Mouse (Mus musculus): ENCODE measurements around the gene Dnaaf3. TPM values are rescaled to one million over a fixed set of nuclear protein-coding genes. Genes with fewer than 3 reads are reported as not detected.

Gene Dnaaf3
- polyA plus RNA-seq, 1 experiment from 2014 or later = 0.19 TPM

DNA sequence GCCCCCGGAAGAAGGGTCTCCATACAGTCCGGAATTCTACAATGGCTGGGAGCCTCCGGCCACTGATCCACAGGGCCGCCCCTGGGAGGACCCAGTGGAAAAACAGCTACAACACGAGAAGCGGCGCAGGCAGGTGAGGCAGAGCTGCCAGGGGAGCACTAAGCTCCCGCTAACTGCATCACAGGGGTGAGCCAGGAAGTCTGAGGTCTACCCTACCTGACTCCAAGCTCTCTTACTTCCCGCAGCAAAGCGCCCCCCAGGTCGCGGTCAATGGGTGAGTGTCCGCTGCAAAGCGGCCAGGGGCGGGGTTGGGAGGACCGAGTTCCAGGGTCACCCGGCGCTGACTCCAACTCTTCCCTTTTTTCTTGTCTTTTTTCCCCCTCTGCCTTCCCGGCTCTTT lies 58.3 kb downstream of the Dnaaf3 start:
- no peaks in the 10 kb centered on the region for H3K36me3 ChIP-seq (ENCODE audit: control insufficient read depth, insufficient read depth)
- peaks cover 53% of the 10 kb centered on the region for H3K27me3 ChIP-seq (ENCODE audit: control insufficient read depth, insufficient read depth, low read depth, low read length)
- H3K9ac ChIP-seq (ENCODE audit: low read depth, low read length) = no peak overlapping the region
- H3K4me2 ChIP-seq (ENCODE audit: low read depth, low read length) = no peak overlapping the region
- no peak overlapping the region for H3K4me3 ChIP-seq (ENCODE audit: low read depth, low read length)
- H3K27ac ChIP-seq (ENCODE audit: low read length) = no peak overlapping the region
- 16% methylated on average over 19 of the region's 19 CpGs for WGBS (ENCODE audit: insufficient replicate concordance)
- H3K9me3 ChIP-seq (replicated peaks; ENCODE audit: control insufficient read depth, low read length) = no peaks in the 10 kb centered on the region
- no peak for ATAC-seq (ENCODE audit: low read depth)
- no peaks in the 10 kb centered on the region; the same call in 1 of the 2 replicates for H3K4me1 ChIP-seq (ENCODE audit: control insufficient read depth, low read depth, low read length)

Small RNA genes within 50 kb of the gene (microRNA-seq; reads per million reads assigned to microRNA genes)
- not detected for gene Gm23577

Other genes starting within 250 kb of the Dnaaf3 start
- gene Ncr1, start 194.7 kb downstream of the Dnaaf3 start, polyA plus RNA-seq (2015; fragmentation: Nextera tagmentation; extraction: Ambion mirVana) = 0.09 and 0.18 TPM in 2 replicates
- 3.2 and 3.3 TPM in 2 replicates for gene Gp6, start 134.7 kb downstream of the Dnaaf3 start, polyA plus RNA-seq (2015; fragmentation: Nextera tagmentation; extraction: Ambion mirVana)
- gene Rdh13, start 86.8 kb downstream of the Dnaaf3 start, polyA plus RNA-seq (2015; fragmentation: Nextera tagmentation; extraction: Ambion mirVana) = 4.2 and 4.3 TPM in 2 replicates
- 1.1 and 2.6 TPM in 2 replicates for gene Eps8l1, start 71.8 kb downstream of the Dnaaf3 start, polyA plus RNA-seq (2015; fragmentation: Nextera tagmentation; extraction: Ambion mirVana)
- gene Ppp1r12c, start 30.8 kb downstream of the Dnaaf3 start, polyA plus RNA-seq (2015; fragmentation: Nextera tagmentation; extraction: Ambion mirVana) = 6.9 and 8.0 TPM in 2 replicates
- gene Tnnt1, start 16.1 kb downstream of the Dnaaf3 start, polyA plus RNA-seq (2015; fragmentation: Nextera tagmentation; extraction: Ambion mirVana) = 9.3 and 15.2 TPM in 2 replicates
- gene Tnni3, start 8.2 kb downstream of the Dnaaf3 start, polyA plus RNA-seq (2015; fragmentation: Nextera tagmentation; extraction: Ambion mirVana) = 0.32 and 0.40 TPM in 2 replicates
- gene Syt5, start 15.1 kb upstream of the Dnaaf3 start, polyA plus RNA-seq (2015; fragmentation: Nextera tagmentation; extraction: Ambion mirVana) = 0.48 and 0.52 TPM in 2 replicates
- 0.02 TPM in 1 of 2 replicates, not detected in the other for gene Ptprh, start 71.6 kb upstream of the Dnaaf3 start, polyA plus RNA-seq (2015; fragmentation: Nextera tagmentation; extraction: Ambion mirVana)
- 38.2 and 39.0 TPM in 2 replicates for gene Tmem86b, start 99.0 kb upstream of the Dnaaf3 start, polyA plus RNA-seq (2015; fragmentation: Nextera tagmentation; extraction: Ambion mirVana)
- gene Ppp6r1, start 126.6 kb upstream of the Dnaaf3 start, polyA plus RNA-seq (2015; fragmentation: Nextera tagmentation; extraction: Ambion mirVana) = 2.4 and 3.4 TPM in 2 replicates
- gene Hspbp1, start 152.6 kb upstream of the Dnaaf3 start, polyA plus RNA-seq (2015; fragmentation: Nextera tagmentation; extraction: Ambion mirVana) = 46.8 and 49.1 TPM in 2 replicates
- 0.14 TPM in 1 of 2 replicates, not detected in the other for gene Brsk1, start 158.2 kb upstream of the Dnaaf3 start, polyA plus RNA-seq (2015; fragmentation: Nextera tagmentation; extraction: Ambion mirVana)
- gene Tmem150b, start 192.8 kb upstream of the Dnaaf3 start, polyA plus RNA-seq (2015; fragmentation: Nextera tagmentation; extraction: Ambion mirVana) = 0.33 and 0.36 TPM in 2 replicates
- 41.3 and 47.4 TPM in 2 replicates for gene Kmt5c, start 207.7 kb upstream of the Dnaaf3 start, polyA plus RNA-seq (2015; fragmentation: Nextera tagmentation; extraction: Ambion mirVana)
- gene Cox6b2, start 220.6 kb upstream of the Dnaaf3 start, polyA plus RNA-seq (2015; fragmentation: Nextera tagmentation; extraction: Ambion mirVana) = 65.0 and 71.5 TPM in 2 replicates
- gene Fam71e2, start 238.8 kb upstream of the Dnaaf3 start, polyA plus RNA-seq (2015; fragmentation: Nextera tagmentation; extraction: Ambion mirVana) = not detected in 2 replicates

All from liver, embryonic 16.5 days (tissue).